9 mouse cellular contexts compared by ENCODE assay signal in the genomic region with DNA sequence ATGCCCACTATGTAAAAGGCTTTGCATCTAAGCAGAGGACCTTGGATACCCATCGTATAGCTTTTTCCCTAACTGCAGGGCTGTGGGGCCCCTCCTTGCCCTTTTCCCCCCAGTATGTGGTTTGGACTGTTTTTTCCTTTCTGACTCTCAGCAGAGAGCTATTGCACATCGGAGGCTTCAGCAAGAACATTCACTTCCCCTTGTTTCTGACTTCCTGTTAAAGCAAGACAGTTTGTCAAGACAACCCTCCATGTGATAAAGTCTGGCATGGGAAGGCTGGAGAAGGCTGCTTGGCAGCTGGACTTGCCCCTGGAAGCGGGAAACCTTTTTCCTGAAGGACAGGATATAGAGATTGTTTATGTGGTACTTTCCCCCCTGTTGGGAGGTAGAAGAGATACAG. TPM values are rescaled to one million over a fixed set of nuclear protein-coding genes. Genes with fewer than 3 reads are reported as not detected.
A peak's percentile ranks its signal among the peaks of the same experiment; 100 is the strongest.
DNase-seq lines count a peak whose midpoint lies in the region; ATAC-seq and TF ChIP-seq lines count a peak whose summit lies in the region.
"Had no signal": no experiment of that assay in that cellular context is flagged by ENCODE, and none has a peak within 500 bp of the region (broad histone marks: within the 10 kb centered on the region; RNA-seq: fewer than 3 reads in every experiment).

No protein-coding gene starts in this region.

- no peaks in the 10 kb centered on the region for H3K9me3 ChIP-seq in megakaryocyte, embryonic 14.5 days
- H3K9me3 ChIP-seq in forebrain, embryonic 12.5 days = no peaks in the 10 kb centered on the region
- H3K9me3 ChIP-seq: neural tube, embryonic 12.5 days had no signal

- 89% methylated on average over 3 of the region's 3 CpGs for WGBS in forebrain, embryonic 12.5 days

- no peak for TF ChIP-seq POLR2A in bone marrow macrophage, adult 2 months (IDR thresholded peaks at IDR 0.05; ENCODE audit: borderline replicate concordance, low read depth, low read length)

- H3K27me3 ChIP-seq in megakaryocyte, embryonic 14.5 days (replicated peaks) = no peaks in the 10 kb centered on the region
- no peaks in the 10 kb centered on the region for H3K27me3 ChIP-seq in forebrain, embryonic 12.5 days
- H3K27me3 ChIP-seq: neural tube, embryonic 12.5 days had no signal

- no peak overlapping the region for H3K9ac ChIP-seq in forebrain, embryonic 12.5 days
- H3K9ac ChIP-seq: neural tube, embryonic 12.5 days had no signal

- no peak for ATAC-seq in forebrain, embryonic 12.5 days (ENCODE audit: low FRiP score)

- no peak for TF ChIP-seq CTCF in bone marrow macrophage, adult 2 months (IDR thresholded peaks at IDR 0.05; ENCODE audit: low read depth, low read length)

- peaks cover 24% of the 10 kb centered on the region for H3K4me1 ChIP-seq in bone marrow macrophage, adult 2 months (ENCODE audit: control insufficient read depth, insufficient read depth, low read length)
- H3K4me1 ChIP-seq in megakaryocyte, embryonic 14.5 days = peaks cover 24% of the 10 kb centered on the region
- no peaks in the 10 kb centered on the region for H3K4me1 ChIP-seq in forebrain, embryonic 12.5 days
- H3K4me1 ChIP-seq: neural tube, embryonic 12.5 days had no signal

- H3K4me3 ChIP-seq in bone marrow macrophage, adult 2 months (ENCODE audit: insufficient read depth, low read length) = no peak overlapping the region
- peak overlapping the region; percentile 80 for H3K4me3 ChIP-seq in megakaryocyte, embryonic 14.5 days (replicated peaks)
- no peak overlapping the region for H3K4me3 ChIP-seq in forebrain, embryonic 12.5 days (replicated peaks)
- H3K4me3 ChIP-seq: neural tube, embryonic 12.5 days had no signal

- H3K4me2 ChIP-seq in forebrain, embryonic 12.5 days = no peak overlapping the region
- H3K4me2 ChIP-seq: neural tube, embryonic 12.5 days had no signal

- peak; percentile 22 for DNase-seq in adrenal gland, adult 2 months
- DNase-seq in adrenal gland, postnatal 25 days = no peak
- DNase-seq in kidney, adult 9 months = peak; percentile 49
- no peak for DNase-seq in cerebellum, adult 9-11 months
- DNase-seq in right cerebral cortex, adult 18-20 months = no peak

- H3K27ac ChIP-seq in bone marrow macrophage, adult 2 months (ENCODE audit: insufficient read depth, low read depth, low read length) = peak overlapping the region; percentile 90
- no peak overlapping the region for H3K27ac ChIP-seq in forebrain, embryonic 12.5 days
- H3K27ac ChIP-seq: neural tube, embryonic 12.5 days had no signal

- H3K36me3 ChIP-seq in megakaryocyte, embryonic 14.5 days (replicated peaks; ENCODE audit: low read length) = peaks cover 52% of the 10 kb centered on the region
- peaks cover 64% of the 10 kb centered on the region for H3K36me3 ChIP-seq in forebrain, embryonic 12.5 days (replicated peaks)

RNA-seq across cellular contexts. Expression of a gene that starts 37.9 kb away (rescaled TPM):
- not detected for total RNA-seq in adrenal gland, adult 2 months (2021)
- not detected in 2 replicates for polyA plus RNA-seq in adrenal gland, adult 2 months (2012; rRNA removed)
- not detected in 2 replicates for total RNA-seq in adrenal gland, postnatal 25 days (2021)
- not detected in 2 replicates for polyA plus RNA-seq in bone marrow macrophage, adult 2 months (2012; ENCODE audit: insufficient read depth, insufficient read length, missing spikeins)
- not detected in 2 replicates for polyA plus RNA-seq in megakaryocyte, embryonic 14.5 days (2012; ENCODE audit: insufficient read depth, low replicate concordance)
- polyA plus RNA-seq in forebrain, embryonic 12.5 days (2016; fragmentation: Nextera tagmentation; extraction: Ambion mirVana) = not detected in 2 replicates
- polyA plus RNA-seq: neural tube, embryonic 12.5 days had no signal

RNA-seq across cellular contexts. Expression of a gene that starts 37.9 kb away (rescaled TPM):
- 10 to 100 TPM in 1 of 2 experiments, 1 to 10 TPM in 1; 9.5 to 17.1 TPM for total RNA-seq in adrenal gland, adult 2 months (2021)
- 18.1 and 20.0 TPM in 2 replicates for polyA plus RNA-seq in adrenal gland, adult 2 months (2012; rRNA removed)
- total RNA-seq in adrenal gland, postnatal 25 days (2021) = 10.6 and 16.4 TPM in 2 replicates
- 263 and 272 TPM in 2 replicates for polyA plus RNA-seq in bone marrow macrophage, adult 2 months (2012; ENCODE audit: insufficient read depth, insufficient read length, missing spikeins)
- polyA plus RNA-seq in megakaryocyte, embryonic 14.5 days (2012; ENCODE audit: insufficient read depth, low replicate concordance) = 121 and 146 TPM in 2 replicates
- polyA plus RNA-seq in forebrain, embryonic 12.5 days (2016; fragmentation: Nextera tagmentation; extraction: Ambion mirVana) = 289 and 300 TPM in 2 replicates

RNA-seq across cellular contexts. Expression of a gene that starts 38.3 kb away (rescaled TPM):
- 10 to 100 TPM; 32.0 to 39.7 TPM for total RNA-seq in adrenal gland, adult 2 months (2021)
- 19.9 and 20.8 TPM in 2 replicates for polyA plus RNA-seq in adrenal gland, adult 2 months (2012; rRNA removed)
- 35.2 and 50.6 TPM in 2 replicates for total RNA-seq in adrenal gland, postnatal 25 days (2021)
- 67.0 and 70.9 TPM in 2 replicates for polyA plus RNA-seq in bone marrow macrophage, adult 2 months (2012; ENCODE audit: insufficient read depth, insufficient read length, missing spikeins)
- 1.5 and 1.6 TPM in 2 replicates for polyA plus RNA-seq in megakaryocyte, embryonic 14.5 days (2012; ENCODE audit: insufficient read depth, low replicate concordance)
- 21.6 and 22.6 TPM in 2 replicates for polyA plus RNA-seq in forebrain, embryonic 12.5 days (2016; fragmentation: Nextera tagmentation; extraction: Ambion mirVana)

RNA-seq across cellular contexts. Expression of a gene that starts 56.9 kb away (rescaled TPM):
- 10 to 100 TPM; 25.8 to 37.8 TPM for total RNA-seq in adrenal gland, adult 2 months (2021)
- polyA plus RNA-seq in adrenal gland, adult 2 months (2012; rRNA removed) = 17.4 and 17.5 TPM in 2 replicates
- 28.5 and 36.0 TPM in 2 replicates for total RNA-seq in adrenal gland, postnatal 25 days (2021)
- 7.2 and 7.6 TPM in 2 replicates for polyA plus RNA-seq in bone marrow macrophage, adult 2 months (2012; ENCODE audit: insufficient read depth, insufficient read length, missing spikeins)
- polyA plus RNA-seq in megakaryocyte, embryonic 14.5 days (2012; ENCODE audit: insufficient read depth, low replicate concordance) = 2.7 and 3.8 TPM in 2 replicates
- 9.6 and 9.8 TPM in 2 replicates for polyA plus RNA-seq in forebrain, embryonic 12.5 days (2016; fragmentation: Nextera tagmentation; extraction: Ambion mirVana)

Comparison
In these comparisons a context has a peak if more than half of its experiments do, and no peak if none do; other contexts are left out.
1. DNase-seq: peak in adrenal gland, adult 2 months (single experiment) and kidney, adult 9 months (single experiment); none in adrenal gland, postnatal 25 days (single experiment), cerebellum, adult 9-11 months (single experiment) and right cerebral cortex, adult 18-20 months (single experiment).